9 mouse cellular contexts compared by ENCODE assay signal in genomic region chr8:105359646-105360045, GRCm38 (mm10). TPM values are rescaled to one million over a fixed set of nuclear protein-coding genes. Genes with fewer than 3 reads are reported as not detected.
DNase-seq lines count a peak whose midpoint lies in the region; ATAC-seq lines count a peak whose summit lies in the region.
"Had no signal": no experiment of that assay in that cellular context is flagged by ENCODE, and none has a peak within 500 bp of the region (broad histone marks: within the 10 kb centered on the region; RNA-seq: fewer than 3 reads in every experiment).

No protein-coding gene starts in this region.

- DNase-seq in embryonic facial prominence, embryonic 11.5 days (ENCODE audit: low spot score), result peak; percentile 49
- DNase-seq in embryonic facial prominence, embryonic 10.5 days (ENCODE audit: low spot score), result no peak
- DNase-seq in lung, postnatal 10 days, result peak; percentile 57
- no peak for DNase-seq in lung, postnatal 14 days
- DNase-seq in hindbrain, embryonic 14.5 days (ENCODE audit: low spot score), result peak; percentile 62
- peak; percentile 75 for DNase-seq in retina, postnatal 1 day
- no peak for DNase-seq in right cerebral cortex, postnatal 25 days
- DNase-seq in ovary, postnatal 14 days (ENCODE audit: low spot score), result no peak
- DNase-seq: gastrocnemius, postnatal 36 days had no signal

- no peaks in the 10 kb centered on the region for H3K9me3 ChIP-seq in embryonic facial prominence, embryonic 11.5 days (replicated peaks; ENCODE audit: control insufficient read depth, low read length)
- H3K9me3 ChIP-seq in embryonic facial prominence, embryonic 10.5 days, result no peaks in the 10 kb centered on the region
- H3K9me3 ChIP-seq in hindbrain, embryonic 14.5 days (ENCODE audit: control insufficient read depth, low read length), result no peaks in the 10 kb centered on the region

- H3K27ac ChIP-seq in embryonic facial prominence, embryonic 11.5 days (replicated peaks; ENCODE audit: low read depth, low read length), result no peak overlapping the region
- H3K27ac ChIP-seq in embryonic facial prominence, embryonic 10.5 days (replicated peaks), result no peak overlapping the region
- H3K27ac ChIP-seq in hindbrain, embryonic 14.5 days, result no peak overlapping the region

- H3K4me3 ChIP-seq in embryonic facial prominence, embryonic 11.5 days (ENCODE audit: low read depth, low read length), result no peak overlapping the region
- H3K4me3 ChIP-seq in embryonic facial prominence, embryonic 10.5 days, result no peak overlapping the region
- no peak overlapping the region for H3K4me3 ChIP-seq in hindbrain, embryonic 14.5 days (replicated peaks; ENCODE audit: low read length)

- no peak for ATAC-seq in embryonic facial prominence, embryonic 11.5 days (replicated peaks; ENCODE audit: insufficient number of reproducible peaks, low FRiP score, low TSS enrichment, low read depth)
- ATAC-seq in hindbrain, embryonic 14.5 days (ENCODE audit: low FRiP score), result no peak

- H3K4me1 ChIP-seq in embryonic facial prominence, embryonic 11.5 days (ENCODE audit: control insufficient read depth, insufficient read depth, low read length), result peaks cover 3% of the 10 kb centered on the region; the same call in 1 of the 2 replicates
- peaks cover 36% of the 10 kb centered on the region for H3K4me1 ChIP-seq in embryonic facial prominence, embryonic 10.5 days
- H3K4me1 ChIP-seq in hindbrain, embryonic 14.5 days (replicated peaks; ENCODE audit: control insufficient read depth, insufficient read depth, low read length), result no peaks in the 10 kb centered on the region

- WGBS in embryonic facial prominence, embryonic 11.5 days, result 55% methylated on average over 4 of the region's 4 CpGs
- 50% methylated on average over 4 of the region's 4 CpGs for WGBS in embryonic facial prominence, embryonic 10.5 days
- WGBS in hindbrain, embryonic 14.5 days, result 49% methylated on average over 4 of the region's 4 CpGs

- H3K27me3 ChIP-seq in embryonic facial prominence, embryonic 11.5 days (ENCODE audit: control insufficient read depth, insufficient read depth, low read length), result no peaks in the 10 kb centered on the region
- no peaks in the 10 kb centered on the region for H3K27me3 ChIP-seq in embryonic facial prominence, embryonic 10.5 days (replicated peaks; ENCODE audit: low read depth, poor library complexity, severe bottlenecking)
- H3K27me3 ChIP-seq in hindbrain, embryonic 14.5 days (ENCODE audit: control insufficient read depth, insufficient read depth, low read length), result no peaks in the 10 kb centered on the region

- H3K36me3 ChIP-seq in embryonic facial prominence, embryonic 11.5 days (replicated peaks; ENCODE audit: control insufficient read depth, insufficient read depth, low read depth, low read length), result no peaks in the 10 kb centered on the region
- peaks cover 68% of the 10 kb centered on the region for H3K36me3 ChIP-seq in embryonic facial prominence, embryonic 10.5 days (replicated peaks)
- H3K36me3 ChIP-seq in hindbrain, embryonic 14.5 days (replicated peaks; ENCODE audit: control insufficient read depth, insufficient read depth), result peaks cover 33% of the 10 kb centered on the region

- no peak overlapping the region for H3K9ac ChIP-seq in embryonic facial prominence, embryonic 11.5 days (replicated peaks; ENCODE audit: low read length)
- H3K9ac ChIP-seq in hindbrain, embryonic 14.5 days, result no peak overlapping the region

- no peak overlapping the region for H3K4me2 ChIP-seq in embryonic facial prominence, embryonic 11.5 days (ENCODE audit: low read depth, low read length)
- no peak overlapping the region for H3K4me2 ChIP-seq in hindbrain, embryonic 14.5 days (replicated peaks)

RNA-seq across cellular contexts. Expression of gene Slc9a5, which starts 11.0 kb away (rescaled TPM):
- 3.8 and 4.0 TPM in 2 replicates for polyA plus RNA-seq in embryonic facial prominence, embryonic 11.5 days (2014; fragmentation: Nextera tagmentation; extraction: Ambion mirVana)
- polyA plus RNA-seq in embryonic facial prominence, embryonic 10.5 days (2016; fragmentation: Nextera tagmentation; extraction: Ambion mirVana), result 5.5 and 5.7 TPM in 2 replicates
- polyA plus RNA-seq in hindbrain, embryonic 14.5 days (2014; fragmentation: Nextera tagmentation; extraction: Ambion mirVana), result 11.4 and 12.1 TPM in 2 replicates

RNA-seq across cellular contexts. Expression of gene Fhod1, which starts 11.9 kb away (rescaled TPM):
- polyA plus RNA-seq in embryonic facial prominence, embryonic 11.5 days (2014; fragmentation: Nextera tagmentation; extraction: Ambion mirVana), result 1.8 and 2.6 TPM in 2 replicates
- 2.9 and 3.3 TPM in 2 replicates for polyA plus RNA-seq in embryonic facial prominence, embryonic 10.5 days (2016; fragmentation: Nextera tagmentation; extraction: Ambion mirVana)
- 0.58 and 0.70 TPM in 2 replicates for polyA plus RNA-seq in hindbrain, embryonic 14.5 days (2014; fragmentation: Nextera tagmentation; extraction: Ambion mirVana)

RNA-seq across cellular contexts. Expression of gene Plekhg4, which starts 13.4 kb away (rescaled TPM):
- 0.28 and 0.29 TPM in 2 replicates for polyA plus RNA-seq in embryonic facial prominence, embryonic 11.5 days (2014; fragmentation: Nextera tagmentation; extraction: Ambion mirVana)
- polyA plus RNA-seq in embryonic facial prominence, embryonic 10.5 days (2016; fragmentation: Nextera tagmentation; extraction: Ambion mirVana), result 0.34 and 0.83 TPM in 2 replicates
- 1.8 and 2.6 TPM in 2 replicates for polyA plus RNA-seq in hindbrain, embryonic 14.5 days (2014; fragmentation: Nextera tagmentation; extraction: Ambion mirVana)

RNA-seq across cellular contexts. Expression of gene Tmem208, which starts 33.5 kb away (rescaled TPM):
- polyA plus RNA-seq in embryonic facial prominence, embryonic 11.5 days (2014; fragmentation: Nextera tagmentation; extraction: Ambion mirVana), result 91.7 and 99.6 TPM in 2 replicates
- 93.0 and 99.4 TPM in 2 replicates for polyA plus RNA-seq in embryonic facial prominence, embryonic 10.5 days (2016; fragmentation: Nextera tagmentation; extraction: Ambion mirVana)
- polyA plus RNA-seq in hindbrain, embryonic 14.5 days (2014; fragmentation: Nextera tagmentation; extraction: Ambion mirVana), result 141 and 147 TPM in 2 replicates

RNA-seq across cellular contexts. Expression of gene Lrrc29, which starts 33.6 kb away (rescaled TPM):
- polyA plus RNA-seq in embryonic facial prominence, embryonic 11.5 days (2014; fragmentation: Nextera tagmentation; extraction: Ambion mirVana), result 0.83 and 0.98 TPM in 2 replicates
- polyA plus RNA-seq in embryonic facial prominence, embryonic 10.5 days (2016; fragmentation: Nextera tagmentation; extraction: Ambion mirVana), result 1.3 TPM in 2 replicates
- 0.46 and 0.92 TPM in 2 replicates for polyA plus RNA-seq in hindbrain, embryonic 14.5 days (2014; fragmentation: Nextera tagmentation; extraction: Ambion mirVana)

Comparison
In these comparisons a context has a peak if more than half of its experiments do, and no peak if none do; other contexts are left out.
1. DNase-seq: peak in embryonic facial prominence, embryonic 11.5 days (single experiment), lung, postnatal 10 days (single experiment), hindbrain, embryonic 14.5 days (single experiment) and retina, postnatal 1 day (single experiment); none in embryonic facial prominence, embryonic 10.5 days (single experiment), lung, postnatal 14 days (single experiment), right cerebral cortex, postnatal 25 days (single experiment) and ovary, postnatal 14 days (single experiment).